Mouse (Mus musculus) heart, embryonic 13.5 days (tissue): ENCODE data around the gene Ccdc120. TPM values are rescaled to one million over a fixed set of nuclear protein-coding genes. Genes with fewer than 3 reads are reported as not detected.
"Not testable (repeated sequence)": the region's sequence is repeated elsewhere in the genome, so short reads cannot be mapped to it uniquely, and the experiment has no call there.

ENCODE experiments used
- ATAC-seq: fragments of 200-750 bp; cut with Nextera tagmentation; 2 replicates; pipeline ENCODE4 v1.8.0; 2017; ENCODE audit warnings: moderate TSS enrichment; ENCODE audit not compliant: insufficient number of reproducible peaks, low FRiP score, low TSS enrichment; ENCODE audit errors: extremely low read depth
- H3K27ac ChIP-seq: fragments of 300-500 bp; sonication (generic); replicated peaks from 2 replicates; pipeline ENCODE4 v1.5.1; 2015; ENCODE audit warnings: moderate library complexity, mild to moderate bottlenecking, inconsistent platforms
- H3K27me3 ChIP-seq: fragments of 300-500 bp; sonication (generic); replicated peaks from 2 replicates; pipeline ENCODE4 v1.6.1; 2015; ENCODE audit warnings: mild to moderate bottlenecking, inconsistent platforms
- H3K36me3 ChIP-seq: fragments of 300-500 bp; sonication (generic); 2 replicates; pipeline ENCODE4 v1.6.1; 2015; ENCODE audit warnings: mild to moderate bottlenecking, inconsistent platforms
- H3K4me1 ChIP-seq: fragments of 300-500 bp; sonication (generic); 2 replicates; pipeline ENCODE4 v1.6.1; 2015; ENCODE audit warnings: inconsistent platforms
- H3K4me2 ChIP-seq: fragments of 300-500 bp; sonication (generic); 2 replicates; pipeline ENCODE4 v1.6.1; 2015; ENCODE audit warnings: inconsistent platforms, mild to moderate bottlenecking, moderate library complexity
- H3K4me3 ChIP-seq: fragments of 300-500 bp; sonication (generic); 2 replicates; pipeline ENCODE4 v1.5.1; 2015; ENCODE audit warnings: moderate library complexity, mild to moderate bottlenecking, inconsistent platforms
- H3K9ac ChIP-seq: fragments of 300-500 bp; sonication (generic); 2 replicates; pipeline ENCODE4 v1.6.1; 2015; ENCODE audit warnings: inconsistent platforms, mild to moderate bottlenecking, moderate library complexity
- H3K9me3 ChIP-seq: fragments of 300-500 bp; sonication (generic); 2 replicates; pipeline ENCODE4 v1.6.1; 2016; ENCODE audit warnings: inconsistent platforms
- WGBS: fragments of 180-500 bp; shearing (Covaris S2); methylation state at CpG from one replicate; pipeline ENCODE4 v1.1.7; 2015; ENCODE audit warnings: mixed read lengths; 5-methylcytosine and 5-hydroxymethylcytosine counted together
- polyA plus RNA-seq: library from polyadenylated mRNA; unstranded; fragments of >200 nt; fragmentation: Nextera tagmentation; extraction: Ambion mirVana; gene quantifications from 2 replicates; pipeline ENCODE4 v1.2.1, GENCODE M21; 2015

Gene Ccdc120
- polyA plus RNA-seq, 1 experiment from 2014 or later, result 6.1 TPM

DNA sequence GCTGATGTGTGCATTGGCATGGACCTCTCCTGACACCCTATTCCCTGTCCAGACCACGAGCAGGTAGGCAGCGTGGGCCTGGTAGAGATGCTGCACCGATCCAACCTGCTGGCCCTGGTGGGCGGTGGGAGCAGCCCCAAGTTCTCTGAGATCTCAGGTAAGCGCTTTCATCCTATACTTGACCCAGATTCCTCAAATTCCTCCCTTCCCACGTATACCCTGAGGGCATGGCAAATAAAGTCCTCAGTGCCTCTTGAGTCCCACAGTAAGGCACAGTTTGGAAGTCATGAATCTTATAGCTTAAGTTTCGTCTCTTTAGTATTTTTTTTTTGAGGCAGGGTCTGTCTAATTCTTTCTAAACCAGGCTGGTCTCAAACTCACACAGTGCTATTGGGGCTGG is 26.6 kb downstream of the Ccdc120 start:
- Histone ChIP-seq H3K9me3 (no peaks in the 10 kb centered on the region), H3K4me3 (no peak overlapping the region), H3K9ac (no peak overlapping the region), H3K4me2 (no peak overlapping the region), H3K27me3 (no peaks in the 10 kb centered on the region), H3K4me1 (peaks cover 13% of the 10 kb centered on the region), H3K27ac (no peak overlapping the region), H3K36me3 (peaks cover 30% of the 10 kb centered on the region)
- WGBS, result 78% methylated on average over 7 of the region's 7 CpGs
- ATAC-seq, result no peak

DNA sequence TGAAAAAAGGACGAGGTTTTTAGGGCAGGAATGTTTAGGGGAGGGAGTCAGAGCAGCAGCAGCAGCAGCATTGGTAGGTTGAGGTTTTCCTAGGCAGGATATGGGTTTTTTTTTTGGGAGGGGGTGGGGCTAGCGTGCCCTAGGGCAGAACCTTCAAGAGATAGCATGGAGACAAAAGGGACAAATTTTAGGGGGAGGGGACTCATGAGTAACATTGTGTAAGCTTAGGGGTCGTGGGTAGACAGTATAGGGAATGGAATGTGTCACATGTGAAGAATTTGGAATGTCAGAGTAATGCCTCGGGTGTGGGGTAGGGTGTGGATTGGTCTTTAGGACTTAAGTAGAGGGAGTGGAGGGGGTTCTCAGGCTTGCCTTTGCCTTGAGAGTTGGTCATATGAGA is 28.0 kb downstream of the Ccdc120 start:
- ATAC-seq, result peak; percentile 2; the same call in 1 of the 2 replicates
- Histone ChIP-seq H3K4me3 (peak overlapping the region; percentile 66), H3K27ac (peak overlapping the region; percentile 94; the same call in 1 of the 2 replicates), H3K4me1 (peaks cover 6% of the 10 kb centered on the region), H3K9me3 (no peaks in the 10 kb centered on the region), H3K36me3 (peaks cover 30% of the 10 kb centered on the region), H3K27me3 (no peaks in the 10 kb centered on the region), H3K4me2 (peak overlapping the region; percentile 75), H3K9ac (peak overlapping the region; percentile 82)
- WGBS, result 9% methylated on average over 4 of the region's 4 CpGs

DNA sequence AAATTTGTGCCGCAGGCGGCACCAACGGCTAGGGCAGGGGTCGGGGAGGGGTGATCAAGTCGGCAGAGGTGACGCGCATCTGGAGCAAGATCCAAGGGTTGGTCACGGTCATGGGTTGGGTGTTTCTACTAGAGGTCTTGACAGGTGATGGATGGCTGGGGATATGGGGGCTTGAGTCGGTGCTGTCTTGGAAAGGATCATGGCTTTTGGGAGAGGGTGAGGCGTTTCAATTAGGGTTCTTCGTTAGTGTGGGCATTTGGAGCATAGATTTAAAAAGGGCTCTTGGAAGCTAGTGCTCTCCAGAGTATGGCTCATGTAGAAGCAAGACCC is 28.5 kb downstream of the Ccdc120 start:
- 18% methylated on average over 11 of the region's 11 CpGs for whole genome bisulfite sequencing

GRCm38 (mm10) chrX:7721514-7722281 is 29.0 kb downstream of the Ccdc120 start, which contains the start of gene Gm45208:
Gene Gm45208 (plus strand): TSS chrX:7722245.
- peaks cover 6% of the 10 kb centered on the region for H3K4me1 ChIP-seq
- peak within 1 kb of the TSS; percentile 66 for H3K4me3 ChIP-seq
- no peaks in the 10 kb centered on the region for H3K27me3 ChIP-seq
- H3K4me2 ChIP-seq, result peak within 1 kb of the TSS; percentile 75
- ATAC-seq, result peak; percentile 84
- peaks cover 23% of the 10 kb centered on the region for H3K36me3 ChIP-seq
- H3K9ac ChIP-seq, result peak within 1 kb of the TSS; percentile 82
- H3K9me3 ChIP-seq, result no peaks in the 10 kb centered on the region
- H3K27ac ChIP-seq, result peak within 1 kb of the TSS; percentile 94
- 15% methylated on average over 22 of the region's 22 CpGs for WGBS

More for the DNA sequence above, 28.5 kb downstream of the Ccdc120 start:
- peak overlapping the region; percentile 94 for H3K27ac ChIP-seq
- no peaks in the 10 kb centered on the region for H3K27me3 ChIP-seq
- peaks cover 6% of the 10 kb centered on the region for H3K4me1 ChIP-seq
- peak overlapping the region; percentile 66 for H3K4me3 ChIP-seq
- peaks cover 29% of the 10 kb centered on the region for H3K36me3 ChIP-seq
- 0 out of 2 replicates have a peak, but pooled peaks have one; percentile 9 for ATAC-seq
- peak overlapping the region; percentile 75 for H3K4me2 ChIP-seq
- H3K9me3 ChIP-seq, result no peaks in the 10 kb centered on the region
- H3K9ac ChIP-seq, result peak overlapping the region; percentile 82

DNA sequence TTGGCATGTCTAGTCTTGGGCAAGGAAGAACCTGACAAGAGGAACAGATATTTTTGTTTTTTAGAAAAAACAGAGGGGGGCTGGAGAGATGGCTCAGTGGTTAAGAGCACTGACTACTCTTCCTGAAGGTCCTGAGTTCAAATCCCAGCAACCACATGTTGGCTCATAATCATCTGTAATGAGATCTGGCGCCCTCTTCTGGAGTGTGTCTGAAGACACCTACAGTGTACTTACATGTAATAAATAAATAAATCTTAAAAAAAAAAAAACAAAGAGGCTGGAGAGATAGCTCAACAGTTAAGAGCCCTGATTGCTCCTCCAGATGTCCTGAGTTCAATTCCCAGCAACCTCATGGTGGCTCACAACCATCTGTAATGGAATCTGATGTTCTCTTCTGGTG is 34.6 kb downstream of the Ccdc120 start:
- not testable (repeated sequence) for H3K4me3 ChIP-seq, H3K27me3 ChIP-seq, H3K9me3 ChIP-seq, H3K36me3 ChIP-seq, H3K9ac ChIP-seq, H3K27ac ChIP-seq, ATAC-seq, H3K4me2 ChIP-seq, H3K4me1 ChIP-seq
- WGBS, result 39% methylated on average over 1 of the region's 1 CpGs

- 0 out of 2 replicates have a peak within 1 kb of the TSS, but pooled peaks have one; percentile 8 for H3K27ac ChIP-seq
- whole genome bisulfite sequencing, result 12% methylated on average over 55 of the region's 60 CpGs
- H3K36me3 ChIP-seq, H3K27me3 ChIP-seq, H3K9me3 ChIP-seq, H3K4me1 ChIP-seq: not testable (repeated sequence)
- H3K4me3 ChIP-seq, result peak within 1 kb of the TSS; percentile 46
- H3K9ac ChIP-seq, result peak within 1 kb of the TSS; percentile 75
- ATAC-seq, result peak; percentile 90
- H3K4me2 ChIP-seq, result peak within 1 kb of the TSS; percentile 65
Measured at GRCm38 (mm10) chrX:7714135-7714899, 36.4 kb downstream of the Ccdc120 start, which contains the start of gene Wdr45. Gene Wdr45 (plus strand): TSS chrX:7714333.

- not testable (repeated sequence) for H3K27me3 ChIP-seq, H3K4me1 ChIP-seq, H3K9me3 ChIP-seq, ATAC-seq
- Histone ChIP-seq H3K9ac (peak overlapping the region; percentile 75), H3K27ac (0 out of 2 replicates have a peak overlapping the region, but pooled peaks have one; percentile 8), H3K4me3 (peak overlapping the region; percentile 46), H3K4me2 (peak overlapping the region; percentile 65), H3K36me3 (peaks cover 12% of the 10 kb centered on the region)
- 17% methylated on average over 5 of the region's 12 CpGs for WGBS
Measured at GRCm38 (mm10) chrX:7713764-7714134, 37.0 kb downstream of the Ccdc120 start.

DNA sequence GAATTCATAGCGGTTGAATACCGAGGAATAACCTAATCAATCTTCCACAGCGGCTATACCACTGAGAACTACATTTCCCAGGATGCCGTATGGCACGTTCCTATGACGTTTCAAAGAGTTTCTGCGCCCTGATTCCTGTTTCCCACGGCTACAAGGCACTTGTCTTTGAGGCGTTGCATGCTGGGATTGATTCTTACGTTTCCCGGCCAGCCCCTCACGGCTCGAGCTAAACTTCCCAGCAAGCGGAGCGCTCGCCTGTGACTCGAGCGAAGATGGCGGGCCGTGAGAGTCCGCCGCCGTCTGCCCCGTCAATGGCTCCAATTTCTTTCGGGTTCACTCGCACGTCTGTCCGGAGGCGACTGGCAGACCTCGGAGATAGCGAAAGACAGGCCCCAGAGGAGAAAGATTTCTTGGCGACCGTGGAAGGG is 53.7 kb downstream of the Ccdc120 start, which contains the start of gene Gpkow:
Gene Gpkow, plus strand, starts transcription at position 178 of the 428 bp plus-strand sequence.
- peak; percentile 89; the same call in 1 of the 2 replicates for ATAC-seq
- Histone ChIP-seq H3K4me2 (peak within 1 kb of the TSS; percentile 72), H3K27ac (peak within 1 kb of the TSS; percentile 59)

GRCm38 (mm10) chrX:7696520-7696919 is 54.2 kb downstream of the Ccdc120 start:
- Histone ChIP-seq H3K36me3 (peaks cover 27% of the 10 kb centered on the region), H3K27me3 (no peaks in the 10 kb centered on the region), H3K9me3 (no peaks in the 10 kb centered on the region), H3K27ac (no peak overlapping the region), H3K9ac (no peak overlapping the region), H3K4me2 (peak overlapping the region; percentile 59), H3K4me1 (no peaks in the 10 kb centered on the region; the same call in 1 of the 2 replicates), H3K4me3 (peak overlapping the region; percentile 67)
- no peak for ATAC-seq
- 38% methylated on average over 6 of the region's 6 CpGs for WGBS

More for the DNA sequence above, 53.7 kb downstream of the Ccdc120 start, which contains the start of gene Gpkow:
- H3K4me3 ChIP-seq, result peak within 1 kb of the TSS; percentile 67
- H3K4me1 ChIP-seq, result no peaks in the 10 kb centered on the region; the same call in 1 of the 2 replicates
- no peaks in the 10 kb centered on the region for H3K27me3 ChIP-seq
- WGBS, result 4% methylated on average over 33 of the region's 33 CpGs
- H3K9me3 ChIP-seq, result no peaks in the 10 kb centered on the region
- peak within 1 kb of the TSS; percentile 84 for H3K9ac ChIP-seq
- H3K36me3 ChIP-seq, result peaks cover 32% of the 10 kb centered on the region

DNA sequence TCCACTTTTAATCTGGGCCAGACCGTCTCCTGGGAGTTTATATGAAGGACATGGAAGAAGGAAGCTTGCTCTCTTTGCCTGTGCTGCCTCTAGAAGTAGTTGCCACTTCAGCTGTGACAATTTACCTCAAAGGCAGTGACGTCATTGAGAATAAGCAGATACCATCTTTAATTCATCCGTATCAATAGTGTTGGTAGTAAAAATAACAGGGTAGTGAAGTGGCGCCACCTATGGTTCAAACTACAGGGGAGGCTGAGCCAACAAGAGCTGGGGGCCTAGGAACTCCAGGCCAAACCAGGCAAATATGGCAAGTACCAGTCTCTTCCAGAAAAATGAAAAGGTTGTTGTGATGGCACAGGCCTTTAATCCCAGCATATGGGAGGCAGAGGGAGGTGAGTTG is 57.8 kb downstream of the Ccdc120 start:
- no peak overlapping the region for H3K27ac ChIP-seq
- H3K4me2 ChIP-seq, result no peak overlapping the region
- 31% methylated on average over 4 of the region's 4 CpGs for WGBS
- H3K9me3 ChIP-seq, result no peaks in the 10 kb centered on the region
- no peak for ATAC-seq
- H3K9ac ChIP-seq, result no peak overlapping the region
- no peaks in the 10 kb centered on the region for H3K36me3 ChIP-seq
- no peaks in the 10 kb centered on the region for H3K4me1 ChIP-seq
- H3K4me3 ChIP-seq, result no peak overlapping the region
- H3K27me3 ChIP-seq, result 0 out of 2 replicates have a peak, but pooled peaks cover 5% of the 10 kb centered on the region

GRCm38 (mm10) chrX:7690486-7690885 is 60.2 kb downstream of the Ccdc120 start:
- H3K27ac ChIP-seq, result no peak overlapping the region
- WGBS, result 54% methylated on average over 3 of the region's 3 CpGs
- no peak for ATAC-seq
- H3K9me3 ChIP-seq, result no peaks in the 10 kb centered on the region
- no peaks in the 10 kb centered on the region for H3K36me3 ChIP-seq
- H3K4me2 ChIP-seq, result no peak overlapping the region
- H3K27me3 ChIP-seq, result 0 out of 2 replicates have a peak, but pooled peaks cover 7% of the 10 kb centered on the region
- no peak overlapping the region for H3K4me3 ChIP-seq
- no peaks in the 10 kb centered on the region for H3K4me1 ChIP-seq
- no peak overlapping the region for H3K9ac ChIP-seq
